Mouse (Mus musculus) limb, embryonic 13.5 days (tissue): ENCODE data around the gene Gpr156. TPM values are rescaled to one million over a fixed set of nuclear protein-coding genes. Genes with fewer than 3 reads are reported as not detected.
A peak's percentile ranks its signal among the peaks of the same experiment; 100 is the strongest.

Experiments
- ATAC-seq: fragments of 200-750 bp; cut with Nextera tagmentation; 2 replicates; pipeline ENCODE4 v1.8.0; 2017; ENCODE audit warnings: low read depth, moderate number of reproducible peaks, moderate TSS enrichment; ENCODE audit not compliant: low FRiP score
- H3K27ac ChIP-seq: fragments of 300-500 bp; sonication (generic); 2 replicates; pipeline ENCODE4 v1.5.1; 2015; ENCODE audit warnings: inconsistent platforms, mild to moderate bottlenecking, moderate library complexity
- H3K27me3 ChIP-seq: fragments of 300-500 bp; sonication (generic); 2 replicates; pipeline ENCODE4 v1.6.1; 2015; ENCODE audit warnings: mild to moderate bottlenecking, inconsistent platforms
- H3K36me3 ChIP-seq: fragments of 300-500 bp; sonication (generic); 2 replicates; pipeline ENCODE4 v1.6.1; 2015; ENCODE audit warnings: inconsistent platforms, mild to moderate bottlenecking, moderate library complexity
- H3K4me1 ChIP-seq: fragments of 300-500 bp; sonication (generic); 2 replicates; pipeline ENCODE4 v1.6.1; 2015; ENCODE audit warnings: inconsistent platforms
- H3K4me2 ChIP-seq: fragments of 300-500 bp; sonication (generic); replicated peaks from 2 replicates; pipeline ENCODE4 v1.6.1; 2015; ENCODE audit warnings: inconsistent platforms, mild to moderate bottlenecking, moderate library complexity
- H3K4me3 ChIP-seq: fragments of 300-500 bp; sonication (generic); 2 replicates; pipeline ENCODE4 v1.5.1; 2015; ENCODE audit warnings: moderate library complexity, mild to moderate bottlenecking, inconsistent platforms
- H3K9ac ChIP-seq: fragments of 300-500 bp; sonication (generic); 2 replicates; pipeline ENCODE4 v1.6.1; 2015; ENCODE audit warnings: mild to moderate bottlenecking, inconsistent platforms
- H3K9me3 ChIP-seq: fragments of 300-500 bp; sonication (generic); 2 replicates; pipeline ENCODE4 v1.6.1; 2016; ENCODE audit warnings: inconsistent platforms
- WGBS: fragments of 180-500 bp; shearing (Covaris S2); methylation state at CpG from one replicate; pipeline ENCODE4 v1.1.7; 2015; 5-methylcytosine and 5-hydroxymethylcytosine counted together
- polyA plus RNA-seq: library from polyadenylated mRNA; unstranded; fragments of >200 nt; fragmentation: Nextera tagmentation; extraction: Ambion mirVana; gene quantifications from 2 replicates; pipeline ENCODE4 v1.2.1, GENCODE M21; 2015

Gene Gpr156
- polyA plus RNA-seq, 1 experiment from 2014 or later = 0.95 TPM

DNA sequence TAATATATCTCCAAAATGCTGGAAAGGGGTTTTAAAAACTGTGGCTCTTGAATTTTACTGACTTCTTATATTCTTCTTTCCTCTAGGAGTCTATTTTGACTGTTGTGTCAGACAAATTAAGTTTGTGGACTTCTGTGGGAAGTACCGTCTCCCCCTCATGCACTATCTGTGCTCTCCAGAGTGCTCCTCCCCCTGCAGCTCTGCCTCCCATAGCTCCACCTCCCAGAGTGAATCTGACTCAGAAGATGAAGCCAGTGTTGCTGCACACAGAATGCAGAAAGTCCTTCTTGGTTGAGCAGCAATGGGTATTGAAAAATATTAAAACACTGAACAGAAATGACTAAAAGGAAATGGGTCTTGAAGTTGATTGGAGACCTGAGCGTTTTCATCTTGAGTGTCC, 35.1 kb upstream of the Gpr156 start:
- Histone ChIP-seq H3K27me3 (no peaks in the 10 kb centered on the region), H3K9ac (no peak overlapping the region), H3K4me2 (no peak overlapping the region), H3K27ac (no peak overlapping the region), H3K9me3 (no peaks in the 10 kb centered on the region), H3K36me3 (peaks cover 74% of the 10 kb centered on the region), H3K4me3 (no peak overlapping the region), H3K4me1 (peaks cover 10% of the 10 kb centered on the region; the same call in 1 of the 2 replicates)
- WGBS = 89% methylated on average over 2 of the region's 2 CpGs
- no peak for ATAC-seq

DNA sequence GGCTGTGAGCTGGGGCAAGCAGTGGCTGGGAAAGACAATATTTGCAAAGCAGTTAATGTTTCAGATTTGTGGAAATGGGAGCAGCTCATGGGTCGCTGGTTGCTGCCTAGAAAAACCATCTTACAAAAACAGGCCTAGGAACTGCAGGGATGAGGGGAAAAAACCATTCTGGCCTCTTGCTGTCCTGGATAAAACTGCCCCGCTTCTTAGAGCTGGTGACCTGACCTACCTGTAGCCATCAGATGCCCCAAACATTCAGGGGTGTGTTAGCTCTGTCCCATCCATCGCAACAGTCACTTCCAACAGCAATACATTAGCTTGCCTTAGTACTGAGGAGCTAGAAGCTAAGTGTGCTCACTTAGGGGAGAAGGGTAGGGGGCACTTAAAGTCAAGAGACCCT, 27.3 kb upstream of the Gpr156 start:
- WGBS = 83% methylated on average over 3 of the region's 3 CpGs
- H3K4me2 ChIP-seq = no peak overlapping the region
- H3K4me1 ChIP-seq = peaks cover 16% of the 10 kb centered on the region
- H3K27ac ChIP-seq = no peak overlapping the region
- no peak for ATAC-seq
- peaks cover 7% of the 10 kb centered on the region for H3K36me3 ChIP-seq
- no peaks in the 10 kb centered on the region for H3K9me3 ChIP-seq
- no peak overlapping the region for H3K4me3 ChIP-seq
- no peaks in the 10 kb centered on the region for H3K27me3 ChIP-seq
- no peak overlapping the region for H3K9ac ChIP-seq

DNA sequence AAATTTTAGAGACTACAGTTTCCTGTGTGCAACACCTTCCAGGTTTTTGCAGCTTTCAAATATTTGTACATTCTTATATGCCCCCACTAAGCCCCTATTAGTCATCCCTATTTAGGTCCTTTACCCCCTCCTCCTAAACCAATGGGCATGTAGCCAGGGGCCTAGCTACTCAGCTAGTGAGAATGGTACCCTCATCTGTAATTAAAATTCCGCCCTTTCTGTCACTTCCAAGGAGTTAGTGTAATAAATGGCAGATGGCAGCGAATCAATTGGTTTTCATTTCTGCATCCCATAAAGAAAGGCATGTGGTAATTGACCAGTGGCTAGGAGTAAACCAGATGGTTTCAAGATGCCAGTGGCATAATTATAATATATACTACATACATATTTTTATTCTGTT, 23.6 kb upstream of the Gpr156 start:
- Histone ChIP-seq H3K4me2 (no peak overlapping the region), H3K4me3 (no peak overlapping the region), H3K9ac (no peak overlapping the region), H3K27ac (no peak overlapping the region), H3K4me1 (peaks cover 21% of the 10 kb centered on the region), H3K9me3 (no peaks in the 10 kb centered on the region), H3K27me3 (no peaks in the 10 kb centered on the region), H3K36me3 (0 out of 2 replicates have a peak, but pooled peaks cover 3% of the 10 kb centered on the region)
- WGBS = 7% methylated on average over 2 of the region's 2 CpGs
- ATAC-seq = peak; percentile 72

DNA sequence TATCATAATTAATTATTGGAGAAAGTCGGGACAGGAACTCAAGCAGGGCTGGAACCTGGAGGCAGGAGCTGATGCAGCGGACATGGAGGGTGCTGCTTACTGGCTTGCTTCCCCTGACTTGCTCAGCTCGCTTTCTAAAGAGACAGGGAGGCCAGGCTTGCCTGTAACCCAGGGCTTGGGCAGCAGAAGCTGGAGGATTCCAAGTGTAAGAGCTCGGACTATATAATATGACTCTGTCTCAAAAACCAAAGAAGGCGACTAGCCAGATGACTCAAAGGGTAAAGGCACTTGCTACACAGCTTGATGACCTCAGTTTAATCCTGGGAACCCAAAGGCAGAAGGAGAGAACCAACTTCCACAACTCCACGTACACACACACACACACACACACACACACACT, 22.9 kb upstream of the Gpr156 start:
- H3K4me1 ChIP-seq = peaks cover 27% of the 10 kb centered on the region
- 41% methylated on average over 6 of the region's 6 CpGs for WGBS
- no peak for ATAC-seq
- H3K36me3 ChIP-seq = 0 out of 2 replicates have a peak, but pooled peaks cover 3% of the 10 kb centered on the region
- H3K4me3 ChIP-seq = no peak overlapping the region
- no peak overlapping the region for H3K9ac ChIP-seq
- no peaks in the 10 kb centered on the region for H3K27me3 ChIP-seq
- H3K4me2 ChIP-seq = no peak overlapping the region
- peak overlapping the region; percentile 52; the same call in 1 of the 2 replicates for H3K27ac ChIP-seq
- H3K9me3 ChIP-seq = no peaks in the 10 kb centered on the region

DNA sequence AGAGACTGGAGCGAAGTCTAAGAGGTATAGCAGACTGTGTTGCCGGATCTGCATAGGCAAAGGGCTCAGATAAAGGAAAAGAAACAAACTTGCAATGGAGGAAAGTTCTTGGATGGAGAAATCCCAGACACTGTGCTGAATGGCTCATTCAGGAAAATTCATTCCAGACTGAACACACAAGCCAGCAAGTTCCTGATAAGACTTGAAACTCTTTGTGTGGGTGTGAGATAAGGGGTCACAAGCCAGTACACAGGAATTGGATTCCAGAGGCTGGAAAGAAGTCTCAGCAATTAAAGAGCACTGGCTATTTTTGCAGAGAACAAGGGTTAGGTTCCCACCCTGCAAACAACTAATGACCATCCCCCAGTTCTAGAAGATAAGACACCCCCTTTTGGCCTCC, 22.4 kb upstream of the Gpr156 start:
- Histone ChIP-seq H3K36me3 (0 out of 2 replicates have a peak, but pooled peaks cover under 1% of the 10 kb centered on the region), H3K27me3 (no peaks in the 10 kb centered on the region), H3K27ac (no peak overlapping the region), H3K9me3 (no peaks in the 10 kb centered on the region), H3K4me2 (no peak overlapping the region), H3K9ac (no peak overlapping the region), H3K4me1 (peaks cover 32% of the 10 kb centered on the region), H3K4me3 (no peak overlapping the region)
- ATAC-seq = no peak
- 83% methylated on average over 2 of the region's 2 CpGs for WGBS

DNA sequence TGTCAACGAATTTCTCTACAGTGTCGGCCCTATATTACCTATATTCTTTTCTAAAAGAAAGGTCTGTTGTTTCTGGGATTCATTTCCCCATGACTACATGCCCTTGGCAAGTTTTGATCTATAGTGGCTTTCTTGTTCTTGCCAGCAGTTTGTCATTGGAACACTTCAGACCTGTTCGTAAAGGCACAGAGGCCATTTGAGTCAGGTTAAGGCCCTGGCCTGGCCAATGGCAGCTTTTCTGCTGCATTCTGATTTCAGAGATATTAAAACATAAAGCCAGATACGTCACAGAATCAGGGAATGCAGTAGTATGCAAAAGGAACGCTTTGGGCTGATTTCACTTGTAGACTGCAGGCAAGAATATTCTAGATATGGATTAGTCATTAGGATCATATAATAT, 17.5 kb upstream of the Gpr156 start:
- H3K27ac ChIP-seq = peak overlapping the region; percentile 55; the same call in 1 of the 2 replicates
- no peak overlapping the region for H3K9ac ChIP-seq
- ATAC-seq = no peak
- H3K9me3 ChIP-seq = no peaks in the 10 kb centered on the region
- no peak overlapping the region for H3K4me3 ChIP-seq
- H3K27me3 ChIP-seq = no peaks in the 10 kb centered on the region
- H3K4me1 ChIP-seq = peaks cover 36% of the 10 kb centered on the region
- WGBS = 64% methylated on average over 5 of the region's 5 CpGs
- no peak overlapping the region for H3K4me2 ChIP-seq
- no peaks in the 10 kb centered on the region for H3K36me3 ChIP-seq

DNA sequence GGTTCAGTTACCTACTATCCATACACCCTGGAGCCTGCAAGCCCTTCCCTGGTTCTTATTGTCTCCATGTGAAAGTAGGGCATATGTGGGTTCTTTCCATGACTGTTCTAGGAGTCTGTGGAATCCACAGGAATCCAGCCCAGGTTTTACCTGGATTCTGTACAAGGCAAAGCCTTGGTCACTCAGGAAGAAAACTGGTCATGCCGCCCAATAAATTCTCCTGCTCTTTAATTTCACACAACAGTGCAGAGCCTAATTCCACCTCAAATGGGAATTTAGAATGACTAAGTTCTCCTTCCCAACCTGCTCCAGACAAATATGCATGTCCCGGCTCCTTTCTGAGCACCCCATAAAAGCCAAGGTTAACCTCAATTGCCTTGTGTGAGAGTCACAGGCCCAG, 16.9 kb upstream of the Gpr156 start:
- H3K4me1 ChIP-seq = peaks cover 36% of the 10 kb centered on the region
- H3K27ac ChIP-seq = no peak overlapping the region
- no peaks in the 10 kb centered on the region for H3K36me3 ChIP-seq
- H3K4me2 ChIP-seq = 0 out of 2 replicates have a peak overlapping the region, but pooled peaks have one; percentile 21
- WGBS = 7% methylated on average over 2 of the region's 2 CpGs
- no peak overlapping the region for H3K4me3 ChIP-seq
- H3K27me3 ChIP-seq = no peaks in the 10 kb centered on the region
- no peaks in the 10 kb centered on the region for H3K9me3 ChIP-seq
- peak; percentile 48; the same call in 1 of the 2 replicates for ATAC-seq
- H3K9ac ChIP-seq = no peak overlapping the region

DNA sequence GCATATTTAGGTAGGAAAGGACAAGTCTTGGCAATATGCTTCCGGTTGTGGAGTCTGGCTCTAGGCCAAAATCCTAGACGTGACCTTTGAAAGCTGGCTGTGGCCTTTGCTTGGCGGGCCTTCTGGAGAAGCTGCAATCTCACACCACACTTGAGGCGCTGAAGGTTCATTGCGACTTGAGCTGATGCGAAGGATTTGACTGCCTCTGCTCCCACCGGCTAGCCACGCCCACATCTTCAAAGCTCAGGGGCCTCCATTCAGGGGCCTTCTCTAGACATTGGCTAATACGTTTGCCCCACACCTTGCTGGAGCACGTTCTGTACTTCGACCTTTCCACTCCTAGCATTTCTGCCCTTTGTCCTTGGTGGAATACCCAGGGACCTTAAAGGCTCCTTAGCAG, 15.0 kb upstream of the Gpr156 start:
- Histone ChIP-seq H3K4me3 (no peak overlapping the region), H3K27me3 (no peaks in the 10 kb centered on the region), H3K9ac (no peak overlapping the region), H3K9me3 (no peaks in the 10 kb centered on the region), H3K4me2 (no peak overlapping the region), H3K27ac (no peak overlapping the region), H3K36me3 (no peaks in the 10 kb centered on the region), H3K4me1 (peaks cover 36% of the 10 kb centered on the region)
- ATAC-seq = no peak
- 37% methylated on average over 11 of the region's 11 CpGs for WGBS

DNA sequence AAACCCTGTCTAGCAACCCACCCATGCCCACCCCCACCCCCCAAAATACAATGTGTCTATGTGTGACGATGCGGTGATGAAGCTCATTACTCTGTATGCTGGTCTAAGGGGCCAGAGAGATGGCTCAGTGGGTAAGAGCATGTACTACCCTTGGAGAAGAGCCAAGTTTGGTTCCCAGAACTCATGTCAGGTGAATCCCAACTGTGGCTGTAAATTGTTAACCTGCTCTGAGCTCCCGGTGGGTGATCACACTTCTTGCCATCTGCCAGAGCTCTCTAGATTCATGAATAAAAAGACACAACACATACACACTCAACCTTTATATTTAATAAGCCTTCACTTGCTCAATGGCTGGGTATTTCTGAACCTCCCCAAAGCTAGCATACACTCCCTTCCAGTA, 9.8 kb upstream of the Gpr156 start:
- no peaks in the 10 kb centered on the region for H3K36me3 ChIP-seq
- H3K9ac ChIP-seq = no peak overlapping the region
- WGBS = 91% methylated on average over 3 of the region's 3 CpGs
- H3K9me3 ChIP-seq = 0 out of 2 replicates have a peak, but pooled peaks cover 3% of the 10 kb centered on the region
- no peak overlapping the region for H3K27ac ChIP-seq
- no peak overlapping the region for H3K4me2 ChIP-seq
- ATAC-seq = no peak
- no peak overlapping the region for H3K4me3 ChIP-seq
- H3K27me3 ChIP-seq = no peaks in the 10 kb centered on the region
- peaks cover under 1% of the 10 kb centered on the region; the same call in 1 of the 2 replicates for H3K4me1 ChIP-seq

DNA sequence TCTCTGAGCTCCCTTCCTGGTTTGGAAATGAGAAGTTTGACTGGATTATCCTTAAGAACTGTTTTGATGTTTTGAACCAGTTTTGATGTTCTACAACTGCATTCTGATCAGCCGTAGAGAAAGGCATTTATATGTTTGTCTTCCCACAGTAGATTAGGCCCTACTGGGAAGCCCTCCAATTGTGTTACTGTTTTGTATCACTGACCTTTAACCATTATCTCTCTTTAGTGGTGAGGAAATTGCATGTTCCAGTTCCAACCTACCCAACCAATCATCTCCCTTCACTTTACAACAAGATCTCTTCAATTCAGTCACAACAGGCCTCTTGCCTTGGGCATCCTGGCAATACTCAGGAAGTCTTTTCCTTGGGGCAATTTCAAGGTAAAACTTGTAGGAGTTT, 5.2 kb upstream of the Gpr156 start:
- H3K36me3 ChIP-seq = no peaks in the 10 kb centered on the region
- H3K27me3 ChIP-seq = peaks cover 6% of the 10 kb centered on the region; the same call in 1 of the 2 replicates
- no peak overlapping the region for H3K9ac ChIP-seq
- H3K9me3 ChIP-seq = 0 out of 2 replicates have a peak, but pooled peaks cover 3% of the 10 kb centered on the region
- peaks cover 10% of the 10 kb centered on the region; the same call in 1 of the 2 replicates for H3K4me1 ChIP-seq
- ATAC-seq = no peak
- no peak overlapping the region for H3K27ac ChIP-seq
- 89% methylated on average over 1 of the region's 1 CpGs for WGBS
- H3K4me2 ChIP-seq = no peak overlapping the region
- no peak overlapping the region for H3K4me3 ChIP-seq

DNA sequence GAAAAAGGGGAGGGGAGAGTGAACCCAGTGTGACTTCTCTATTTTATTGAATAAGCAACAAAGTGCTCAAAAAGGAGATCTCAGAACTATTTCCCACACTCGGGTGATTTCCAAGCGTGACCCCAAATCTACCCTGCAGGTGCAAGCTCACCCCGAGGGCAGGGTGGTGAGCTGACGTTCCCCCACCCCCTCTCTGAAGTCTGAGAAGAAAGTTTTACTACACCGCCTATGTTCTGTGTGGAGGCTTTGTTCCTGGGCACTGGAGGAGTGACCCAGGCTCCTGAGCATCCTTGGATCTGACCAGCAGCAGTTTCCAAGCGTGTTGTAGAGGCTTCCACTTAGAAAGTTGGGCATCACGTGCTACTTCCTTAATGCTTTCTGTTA, 514 bp downstream of the Gpr156 start:
- no peak for ATAC-seq
- H3K27ac ChIP-seq = no peak overlapping the region
- H3K9me3 ChIP-seq = no peaks in the 10 kb centered on the region
- 19% methylated on average over 7 of the region's 7 CpGs for WGBS
- H3K4me3 ChIP-seq = peak overlapping the region; percentile 56
- peak overlapping the region; percentile 91 for H3K4me2 ChIP-seq
- H3K36me3 ChIP-seq = no peaks in the 10 kb centered on the region
- no peak overlapping the region for H3K9ac ChIP-seq
- peaks cover 14% of the 10 kb centered on the region; the same call in 1 of the 2 replicates for H3K4me1 ChIP-seq
- H3K27me3 ChIP-seq = peaks cover 17% of the 10 kb centered on the region

DNA sequence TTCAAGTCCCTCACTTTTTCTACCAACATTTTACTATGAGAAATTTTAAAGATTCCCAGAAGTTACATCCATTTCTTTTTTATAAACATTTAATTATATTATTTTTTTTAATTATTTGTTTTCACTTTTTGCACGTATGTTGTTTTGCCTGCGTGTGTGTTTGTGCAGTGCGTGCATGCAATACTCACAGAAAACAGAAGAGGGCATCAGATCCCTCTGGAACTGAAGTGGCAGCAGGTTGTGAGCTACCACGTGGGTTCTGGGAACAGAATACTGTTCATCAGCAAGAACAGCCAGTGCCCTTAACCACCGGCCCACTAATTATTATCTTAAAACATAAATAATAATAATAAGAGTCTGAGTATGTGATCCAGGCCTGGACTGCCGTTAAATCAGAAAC, 2.7 kb downstream of the Gpr156 start:
- ATAC-seq = no peak
- peaks cover 14% of the 10 kb centered on the region; the same call in 1 of the 2 replicates for H3K4me1 ChIP-seq
- no peaks in the 10 kb centered on the region for H3K9me3 ChIP-seq
- no peak overlapping the region for H3K4me2 ChIP-seq
- H3K27ac ChIP-seq = no peak overlapping the region
- no peak overlapping the region for H3K4me3 ChIP-seq
- WGBS = 87% methylated on average over 6 of the region's 6 CpGs
- no peaks in the 10 kb centered on the region for H3K36me3 ChIP-seq
- peaks cover 17% of the 10 kb centered on the region for H3K27me3 ChIP-seq
- H3K9ac ChIP-seq = no peak overlapping the region

DNA sequence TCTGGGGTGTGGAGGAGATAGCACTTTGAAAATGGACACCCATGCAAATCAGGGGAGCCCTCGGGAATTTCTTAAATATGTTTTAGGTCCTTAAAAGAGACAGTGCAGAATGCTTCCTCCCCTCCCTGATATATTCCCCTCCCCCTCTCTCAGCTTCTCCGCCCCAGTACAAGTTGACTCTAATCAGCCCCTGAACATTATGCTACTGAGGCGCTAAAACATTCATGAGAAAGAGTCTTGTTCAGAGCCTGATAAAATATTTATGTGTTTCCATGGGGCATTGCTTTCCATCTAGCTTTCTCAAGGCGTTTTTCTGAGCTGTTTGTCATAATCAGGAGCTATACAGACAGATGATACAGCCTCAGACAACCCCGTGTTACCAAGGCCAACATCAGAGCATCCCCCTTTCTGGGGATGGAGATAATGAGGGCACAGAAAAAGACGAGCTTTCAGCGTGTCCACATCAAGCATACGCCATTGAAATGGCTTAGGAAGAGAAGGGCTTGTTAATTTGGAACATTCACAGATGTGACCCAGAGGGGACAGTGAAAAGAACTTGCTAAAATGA, 4.6 kb downstream of the Gpr156 start:
- Histone ChIP-seq H3K9me3 (no peaks in the 10 kb centered on the region), H3K4me3 (no peak overlapping the region), H3K36me3 (no peaks in the 10 kb centered on the region), H3K27ac (no peak overlapping the region), H3K4me1 (0 out of 2 replicates have a peak, but pooled peaks cover 5% of the 10 kb centered on the region), H3K4me2 (no peak overlapping the region), H3K9ac (no peak overlapping the region), H3K27me3 (peaks cover 12% of the 10 kb centered on the region)
- ATAC-seq = no peak
- WGBS = 57% methylated on average over 8 of the region's 8 CpGs
